Mouse (Mus musculus) midbrain, embryonic 11.5 days (tissue): Measurements from ENCODE around the gene Atg9b. TPM values are rescaled to one million over a fixed set of nuclear protein-coding genes. Genes with fewer than 3 reads are reported as not detected.

Experiments
- ATAC-seq: fragments of 200-750 bp; cut with Nextera tagmentation; 2 replicates; pipeline ENCODE4 v1.8.0; 2017; ENCODE audit warnings: moderate TSS enrichment, moderate library complexity; ENCODE audit not compliant: low FRiP score
- DNase-seq: peaks from one replicate; pipeline ENCODE4 v3.0.0; 2015; ENCODE audit warnings: low spot score; ENCODE audit errors: missing footprints
- H3K27ac ChIP-seq: fragments of 300-500 bp; sonication (generic); 2 replicates; pipeline ENCODE4 v1.5.1; 2014; ENCODE audit warnings: low read depth, low read length
- H3K27me3 ChIP-seq: fragments of 300-500 bp; sonication (generic); 2 replicates; pipeline ENCODE4 v1.6.1; 2014; ENCODE audit warnings: mild to moderate bottlenecking, low read length, moderate library complexity, mixed read lengths; ENCODE audit not compliant: control insufficient read depth, insufficient read depth
- H3K36me3 ChIP-seq: fragments of 300-500 bp; sonication (generic); 2 replicates; pipeline ENCODE4 v1.6.1; 2014; ENCODE audit warnings: mild to moderate bottlenecking, low read length, moderate library complexity, mixed read lengths; ENCODE audit not compliant: control insufficient read depth, insufficient read depth
- H3K4me1 ChIP-seq: fragments of 300-500 bp; sonication (generic); 2 replicates; pipeline ENCODE4 v1.6.1; 2014; ENCODE audit warnings: low read length; ENCODE audit not compliant: control insufficient read depth, insufficient read depth
- H3K4me2 ChIP-seq: fragments of 300-500 bp; sonication (generic); 2 replicates; pipeline ENCODE4 v1.6.1; 2014; ENCODE audit warnings: mild to moderate bottlenecking, moderate library complexity
- H3K4me3 ChIP-seq: fragments of 300-500 bp; sonication (generic); 2 replicates; pipeline ENCODE4 v1.5.1; 2014; ENCODE audit warnings: low read depth, low read length
- H3K9ac ChIP-seq: fragments of 300-500 bp; sonication (generic); 2 replicates; pipeline ENCODE4 v1.6.1; 2014; ENCODE audit warnings: low read length
- H3K9me3 ChIP-seq: fragments of 300-500 bp; sonication (generic); 2 replicates; pipeline ENCODE4 v1.6.1; 2016; ENCODE audit warnings: low read length; ENCODE audit not compliant: control insufficient read depth
- WGBS: fragments of 180-500 bp; shearing (Covaris S2); extraction: QIAGEN DNeasy Blood & Tissue Kit; methylation state at CpG from one replicate; pipeline ENCODE4 v1.1.7; 2014; 5-methylcytosine and 5-hydroxymethylcytosine counted together
- polyA plus RNA-seq: library from polyadenylated mRNA; unstranded; fragments of >200 nt; fragmentation: Nextera tagmentation; extraction: Ambion mirVana; gene quantifications from 2 replicates; pipeline ENCODE4 v1.2.1, GENCODE M21; 2014

Gene Atg9b
- polyA plus RNA-seq, 1 experiment from 2014 or later: 0.66 TPM

DNA sequence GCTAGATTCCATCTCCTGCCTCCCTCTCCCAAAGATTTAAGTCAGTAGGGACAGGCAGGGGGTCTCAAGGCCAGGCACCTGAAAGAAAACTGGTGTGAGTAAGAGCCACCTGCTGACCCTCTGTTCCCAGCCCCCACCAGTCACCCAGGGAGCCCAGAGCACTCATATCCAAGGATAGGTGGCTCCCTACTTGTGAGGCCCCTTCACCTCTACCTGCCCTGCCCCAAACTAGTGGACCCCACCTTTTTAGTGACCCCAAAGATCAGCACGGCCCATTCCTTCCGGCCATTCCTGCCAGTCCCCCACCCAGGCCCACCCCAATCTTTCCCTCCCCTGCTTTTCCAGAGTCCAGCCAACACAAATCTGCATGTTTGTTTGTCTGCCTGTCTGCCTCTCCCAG lies 28.5 kb downstream of the Atg9b start:
- H3K27ac ChIP-seq: no peak overlapping the region
- no peaks in the 10 kb centered on the region for H3K36me3 ChIP-seq
- no peak for DNase-seq
- no peak overlapping the region for H3K9ac ChIP-seq
- ATAC-seq: no peak
- H3K4me3 ChIP-seq: no peak overlapping the region
- WGBS: 72% methylated on average over 2 of the region's 2 CpGs
- no peaks in the 10 kb centered on the region for H3K27me3 ChIP-seq
- H3K4me1 ChIP-seq: no peaks in the 10 kb centered on the region; the same call in 1 of the 2 replicates
- H3K4me2 ChIP-seq: no peak overlapping the region
- no peaks in the 10 kb centered on the region for H3K9me3 ChIP-seq

DNA sequence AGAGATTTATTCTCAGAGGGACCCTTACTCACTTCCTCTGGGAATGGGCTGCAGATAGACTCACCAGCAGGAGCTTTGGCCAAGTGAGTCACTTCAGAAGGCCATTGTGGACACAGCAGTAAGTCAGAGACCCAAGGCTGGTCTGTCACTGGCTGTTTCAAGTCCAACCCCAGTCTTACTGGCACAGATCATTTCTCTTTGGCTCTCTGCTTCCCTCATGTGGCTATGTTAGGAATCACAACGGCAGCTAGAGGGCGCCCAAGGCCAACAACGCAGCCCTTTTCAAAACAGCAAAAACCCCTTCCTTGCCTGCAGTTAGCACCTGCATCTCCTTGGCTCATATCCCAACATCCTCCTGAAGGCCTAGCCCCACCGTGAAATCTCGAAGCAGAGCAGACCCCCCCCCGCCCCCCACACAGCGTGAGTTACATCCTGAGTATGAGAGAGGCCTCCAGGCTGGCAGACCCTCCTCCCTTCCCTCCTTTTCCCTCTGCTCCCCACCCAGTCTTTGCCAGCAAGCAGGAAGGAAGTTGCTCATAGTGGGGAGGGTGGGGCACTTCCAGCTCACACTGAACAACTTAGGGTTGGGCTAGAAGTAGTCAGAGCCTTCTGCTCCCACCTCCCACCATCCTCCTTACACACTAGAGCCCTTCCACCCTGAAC lies 31.0 kb downstream of the Atg9b start:
- 1% methylated on average over 7 of the region's 7 CpGs for WGBS
- H3K36me3 ChIP-seq: no peaks in the 10 kb centered on the region
- peak; percentile 73 for ATAC-seq
- H3K4me2 ChIP-seq: no peak overlapping the region
- no peak overlapping the region for H3K27ac ChIP-seq
- DNase-seq: peak; percentile 99
- H3K9ac ChIP-seq: no peak overlapping the region
- H3K4me3 ChIP-seq: no peak overlapping the region
- no peaks in the 10 kb centered on the region; the same call in 1 of the 2 replicates for H3K4me1 ChIP-seq
- H3K27me3 ChIP-seq: no peaks in the 10 kb centered on the region
- no peaks in the 10 kb centered on the region for H3K9me3 ChIP-seq

DNA sequence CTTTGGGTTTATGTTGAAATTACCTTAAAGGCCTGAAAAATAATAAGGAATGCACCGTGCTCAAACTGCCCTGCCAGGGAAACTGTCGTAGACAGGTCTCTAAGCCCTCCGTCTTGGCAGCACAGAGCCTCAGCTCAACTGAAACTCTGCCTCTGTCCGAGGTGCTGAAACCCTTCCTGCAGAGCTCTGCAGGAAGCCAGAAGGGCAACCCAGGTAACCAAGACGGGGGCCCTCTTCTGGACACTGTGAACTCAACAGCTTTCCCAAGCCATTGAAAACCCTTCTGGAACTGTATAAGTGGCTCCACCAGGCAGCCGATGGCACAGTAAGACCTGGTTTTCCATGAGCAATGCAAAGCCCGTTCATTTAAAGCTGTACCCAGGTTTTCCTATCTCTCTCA lies 34.5 kb downstream of the Atg9b start:
- WGBS: 12% methylated on average over 7 of the region's 7 CpGs
- H3K36me3 ChIP-seq: no peaks in the 10 kb centered on the region
- peak; percentile 97 for DNase-seq
- ATAC-seq: no peak
- H3K27ac ChIP-seq: no peak overlapping the region
- no peak overlapping the region for H3K4me3 ChIP-seq
- no peak overlapping the region for H3K9ac ChIP-seq
- no peak overlapping the region for H3K4me2 ChIP-seq
- H3K4me1 ChIP-seq: peaks cover 9% of the 10 kb centered on the region
- H3K9me3 ChIP-seq: no peaks in the 10 kb centered on the region
- H3K27me3 ChIP-seq: no peaks in the 10 kb centered on the region

DNA sequence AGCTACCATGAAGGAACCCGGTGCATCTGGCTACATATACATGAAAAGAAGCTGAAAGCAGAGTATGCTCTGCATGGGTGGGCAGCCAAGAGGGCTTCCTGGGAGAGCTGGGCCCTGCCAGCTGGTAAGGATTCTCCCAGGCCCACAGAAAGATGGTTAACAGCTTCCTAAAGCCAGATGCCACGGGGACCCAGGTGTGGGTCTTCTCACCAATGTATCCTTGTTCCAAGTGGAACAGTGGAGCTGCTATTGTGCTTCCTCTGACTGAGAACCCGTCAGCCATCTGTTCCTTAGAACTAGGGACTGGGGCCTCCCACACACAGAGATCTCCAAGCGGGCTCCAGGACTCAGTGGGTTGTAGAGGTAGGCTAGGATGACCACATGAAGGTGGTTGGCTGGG lies 35.2 kb downstream of the Atg9b start:
- no peak for DNase-seq
- no peaks in the 10 kb centered on the region for H3K27me3 ChIP-seq
- no peaks in the 10 kb centered on the region for H3K36me3 ChIP-seq
- ATAC-seq: no peak
- no peak overlapping the region for H3K4me2 ChIP-seq
- no peak overlapping the region for H3K4me3 ChIP-seq
- H3K9me3 ChIP-seq: no peaks in the 10 kb centered on the region
- H3K4me1 ChIP-seq: peaks cover 16% of the 10 kb centered on the region
- no peak overlapping the region for H3K9ac ChIP-seq
- H3K27ac ChIP-seq: no peak overlapping the region
- WGBS: 67% methylated on average over 4 of the region's 4 CpGs

DNA sequence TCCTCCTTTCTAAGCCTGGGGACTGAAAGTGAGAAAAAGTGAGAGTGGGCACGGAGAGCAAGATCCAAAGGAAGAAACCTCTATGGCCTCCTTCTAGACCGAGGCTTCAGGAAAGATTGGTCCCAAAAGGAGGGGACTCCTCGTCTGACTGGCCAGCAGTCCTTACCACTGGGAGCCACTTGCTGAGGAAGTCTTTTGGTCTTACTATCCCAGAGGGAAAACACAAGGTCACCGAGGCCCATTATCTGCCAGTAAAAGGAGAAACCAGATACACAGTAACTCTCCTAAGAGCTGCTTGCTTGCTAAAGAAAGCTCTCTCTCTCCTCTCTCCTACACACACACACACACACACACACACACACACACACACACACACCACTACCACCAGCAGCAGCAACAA lies 38.6 kb downstream of the Atg9b start:
- Histone ChIP-seq H3K27ac (peak overlapping the region; percentile 94), H3K27me3 (peaks cover 19% of the 10 kb centered on the region), H3K9me3 (no peaks in the 10 kb centered on the region), H3K4me2 (no peak overlapping the region), H3K4me1 (peaks cover 29% of the 10 kb centered on the region), H3K4me3 (no peak overlapping the region), H3K9ac (peak overlapping the region; percentile 54; the same call in 1 of the 2 replicates), H3K36me3 (no peaks in the 10 kb centered on the region)
- ATAC-seq (no peak), DNase-seq (no peak)
- 31% methylated on average over 4 of the region's 4 CpGs for WGBS

DNA sequence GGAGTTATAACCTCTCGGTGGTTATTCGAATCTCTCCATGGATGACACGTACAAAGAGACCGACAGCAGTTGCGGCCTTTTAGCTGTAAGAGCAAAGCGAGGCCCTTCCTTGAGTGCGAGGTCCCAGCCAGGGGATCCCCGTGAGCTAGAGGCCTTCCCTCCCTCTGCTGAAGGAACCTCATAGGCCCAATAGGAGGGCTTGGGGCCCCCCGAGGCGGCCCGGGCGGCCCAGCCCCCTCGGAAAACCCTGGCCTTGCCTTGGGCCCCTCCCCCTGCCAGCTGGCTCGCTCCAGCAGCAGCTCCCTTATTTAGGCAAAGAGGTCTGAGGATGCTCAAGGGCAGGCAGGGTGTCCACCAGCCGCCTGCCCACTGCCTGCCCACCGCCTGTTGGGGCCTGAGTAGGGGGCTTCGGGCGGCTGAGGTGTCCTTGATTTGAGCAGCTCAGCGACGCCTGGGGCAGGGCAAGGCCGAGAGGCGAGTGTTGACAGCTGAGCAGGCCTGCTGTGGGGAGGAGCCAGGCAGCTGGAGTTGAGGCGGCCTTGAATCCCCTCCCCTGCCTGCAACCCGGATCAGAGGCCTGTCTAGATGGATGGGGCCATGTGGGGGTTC lies 39.6 kb downstream of the Atg9b start:
- WGBS: 0% methylated on average over 24 of the region's 24 CpGs
- ATAC-seq: peak; percentile 64
- peak overlapping the region; percentile 54 for H3K9ac ChIP-seq
- no peaks in the 10 kb centered on the region for H3K36me3 ChIP-seq
- peak overlapping the region; percentile 75 for H3K4me3 ChIP-seq
- H3K27me3 ChIP-seq: peaks cover 19% of the 10 kb centered on the region
- H3K27ac ChIP-seq: peak overlapping the region; percentile 94
- peak; percentile 95 for DNase-seq
- H3K4me2 ChIP-seq: peak overlapping the region; percentile 90
- H3K9me3 ChIP-seq: no peaks in the 10 kb centered on the region
- H3K4me1 ChIP-seq: peaks cover 29% of the 10 kb centered on the region

DNA sequence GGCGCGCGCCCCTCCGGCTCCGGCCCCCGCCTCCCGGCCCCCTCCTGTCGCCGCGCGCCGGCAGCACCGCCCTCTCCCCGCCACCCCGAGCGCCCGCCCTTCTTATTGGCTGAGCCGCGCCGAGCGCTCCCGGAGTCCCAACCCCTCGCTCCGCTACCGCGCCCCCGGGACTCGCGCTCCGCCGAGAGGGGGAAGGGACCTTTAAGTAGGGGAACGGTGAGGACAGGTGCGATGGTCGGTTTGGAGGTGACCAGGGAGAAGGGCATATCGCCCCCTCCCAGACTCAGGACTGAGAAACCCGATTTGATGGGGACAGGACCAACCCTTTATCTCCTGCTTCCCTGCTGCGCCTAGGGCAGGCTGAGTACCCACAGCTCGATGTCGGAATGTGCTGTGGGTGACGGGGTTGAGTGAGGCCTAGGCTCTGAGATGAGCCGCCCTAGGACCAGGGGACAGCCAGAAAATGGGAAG lies 40.2 kb downstream of the Atg9b start:
- ATAC-seq (peak; percentile 86), DNase-seq (peak; percentile 98)
- Histone ChIP-seq H3K9ac (peak overlapping the region; percentile 54), H3K4me3 (peak overlapping the region; percentile 75), H3K4me2 (peak overlapping the region; percentile 90), H3K27ac (peak overlapping the region; percentile 94), H3K27me3 (peaks cover 19% of the 10 kb centered on the region), H3K36me3 (no peaks in the 10 kb centered on the region), H3K4me1 (peaks cover 29% of the 10 kb centered on the region), H3K9me3 (no peaks in the 10 kb centered on the region)
- 1% methylated on average over 22 of the region's 41 CpGs for WGBS

DNA sequence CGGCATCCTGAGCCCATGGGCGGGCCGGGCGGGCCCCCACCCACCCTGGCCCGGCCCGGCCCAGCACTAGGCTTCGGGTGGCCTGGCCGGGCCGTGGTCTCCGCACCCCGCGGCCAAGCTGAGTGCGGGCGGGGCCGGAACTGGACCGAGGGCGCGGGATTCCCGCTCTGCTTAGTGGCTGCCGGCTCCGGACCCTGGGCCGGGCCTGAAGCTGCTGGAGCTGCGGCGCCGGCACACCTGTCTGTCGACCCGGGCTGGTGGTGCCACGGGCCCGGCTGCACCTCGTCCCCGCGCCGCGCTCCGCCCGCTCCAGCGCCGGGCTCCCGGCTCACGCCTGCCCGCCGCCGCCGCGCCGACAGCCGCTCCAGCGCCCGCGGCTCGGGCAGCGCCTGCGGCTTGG lies 40.7 kb downstream of the Atg9b start, which contains the start of gene Kcnh2:
Gene Kcnh2, minus strand, starts transcription at position 327 of the 400 bp plus-strand sequence.
- ATAC-seq (peak; percentile 68), DNase-seq (no peak)
- peak within 1 kb of the TSS; percentile 94 for H3K27ac ChIP-seq
- H3K4me2 ChIP-seq: peak within 1 kb of the TSS; percentile 90
- peak within 1 kb of the TSS; percentile 75 for H3K4me3 ChIP-seq
- no peaks in the 10 kb centered on the region for H3K9me3 ChIP-seq
- no peaks in the 10 kb centered on the region for H3K36me3 ChIP-seq
- peaks cover 29% of the 10 kb centered on the region for H3K4me1 ChIP-seq
- WGBS: 0% methylated on average over 53 of the region's 53 CpGs
- peaks cover 19% of the 10 kb centered on the region for H3K27me3 ChIP-seq
- peak within 1 kb of the TSS; percentile 83 for H3K9ac ChIP-seq

DNA sequence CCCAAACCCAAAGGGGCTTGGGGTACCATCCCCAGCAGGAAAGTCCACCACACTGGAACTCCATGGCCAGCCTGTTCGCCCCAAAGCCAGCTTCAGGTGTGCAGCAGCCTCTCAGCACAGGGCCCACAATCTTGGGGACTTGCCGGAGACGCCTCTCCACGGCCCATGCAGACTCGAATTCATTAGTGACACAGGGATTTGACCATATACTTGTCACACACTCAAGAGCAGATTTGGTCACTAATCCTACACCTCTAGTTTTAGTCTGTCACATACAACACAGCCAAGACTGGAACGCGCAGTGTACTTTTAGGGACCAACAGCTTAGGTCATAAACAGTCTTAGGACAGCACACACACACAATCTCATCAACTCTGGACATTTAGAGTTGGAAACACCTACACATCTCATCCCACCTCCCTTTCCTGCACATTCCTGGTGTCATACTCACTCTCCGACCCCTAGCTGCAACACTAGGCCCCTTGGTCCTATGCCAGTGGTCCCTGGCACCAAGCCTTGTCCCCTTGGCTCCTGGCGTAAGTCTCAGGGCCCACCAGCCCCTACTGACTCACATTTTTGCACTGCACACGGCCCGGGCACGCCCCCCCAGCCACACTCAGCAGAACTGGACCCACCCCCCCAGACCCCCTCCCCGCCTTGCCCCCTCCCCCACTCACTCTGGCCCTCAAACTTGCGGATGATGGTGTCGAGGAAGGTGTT lies 41.3 kb downstream of the Atg9b start:
- peak overlapping the region; percentile 66; the same call in 1 of the 2 replicates for H3K27ac ChIP-seq
- H3K36me3 ChIP-seq: no peaks in the 10 kb centered on the region
- DNase-seq (peak; percentile 91), ATAC-seq (no peak)
- H3K4me1 ChIP-seq: peaks cover 30% of the 10 kb centered on the region
- WGBS: 35% methylated on average over 13 of the region's 15 CpGs
- H3K4me3 ChIP-seq: peak overlapping the region; percentile 75
- H3K9ac ChIP-seq: peak overlapping the region; percentile 83
- H3K27me3 ChIP-seq: peaks cover 19% of the 10 kb centered on the region
- no peaks in the 10 kb centered on the region for H3K9me3 ChIP-seq
- peak overlapping the region; percentile 90 for H3K4me2 ChIP-seq
